Mouse (Mus musculus) cerebellum, adult 11 months (tissue): ENCODE measurements around the gene Ror2.
A peak's percentile ranks its signal among the peaks of the same experiment; 100 is the strongest.

Experiments
- DNase-seq: peaks from one replicate; pipeline ENCODE4 v3.0.0; 2022

Gene Ror2

GRCm38 (mm10) chr13:53119586-53120426, 166.1 kb downstream of the Ror2 start:
- DNase-seq: peak; percentile 41

- DNase-seq: no peak
These were observed 167.5 kb downstream of the Ror2 start for GRCm38 (mm10) chr13:53118398-53118797.

DNA sequence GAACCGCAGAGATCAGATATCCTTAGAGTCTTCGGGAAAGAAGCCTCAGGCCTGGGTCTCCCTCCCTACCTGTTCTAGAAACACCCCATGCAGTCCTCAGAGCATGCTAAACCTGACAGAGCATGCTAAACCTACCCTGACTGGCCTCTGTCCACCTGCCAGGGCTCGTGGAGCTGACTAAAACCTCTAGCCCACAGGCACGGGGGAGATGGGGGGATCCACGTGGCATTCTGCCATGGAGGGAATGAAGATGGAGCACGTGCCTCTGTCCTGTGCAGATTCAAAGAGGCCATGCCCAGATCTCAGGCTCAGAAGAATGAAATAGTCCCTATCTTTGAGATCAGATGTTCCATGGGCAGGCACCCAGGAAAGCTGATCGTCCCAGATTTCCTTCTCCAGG, 168.0 kb downstream of the Ror2 start:
- DNase-seq: no peak

DNA sequence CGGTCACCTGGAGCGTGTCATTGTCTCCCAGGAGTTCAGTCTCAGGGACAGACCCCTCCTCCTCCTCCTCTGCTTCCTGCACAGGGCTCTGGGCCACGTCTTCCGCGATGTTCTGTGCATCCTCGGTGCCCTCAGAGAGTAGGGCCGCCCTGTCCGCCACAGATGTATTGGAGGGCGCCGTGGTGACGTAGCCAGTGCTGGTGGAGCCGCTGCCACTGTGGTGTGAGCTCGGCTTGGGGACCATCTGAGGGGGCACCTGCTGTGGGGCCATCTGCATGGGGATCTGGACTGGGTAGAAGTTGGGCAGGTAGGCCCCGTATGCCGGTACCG, 175.7 kb downstream of the Ror2 start:
- no peak for DNase-seq

DNA sequence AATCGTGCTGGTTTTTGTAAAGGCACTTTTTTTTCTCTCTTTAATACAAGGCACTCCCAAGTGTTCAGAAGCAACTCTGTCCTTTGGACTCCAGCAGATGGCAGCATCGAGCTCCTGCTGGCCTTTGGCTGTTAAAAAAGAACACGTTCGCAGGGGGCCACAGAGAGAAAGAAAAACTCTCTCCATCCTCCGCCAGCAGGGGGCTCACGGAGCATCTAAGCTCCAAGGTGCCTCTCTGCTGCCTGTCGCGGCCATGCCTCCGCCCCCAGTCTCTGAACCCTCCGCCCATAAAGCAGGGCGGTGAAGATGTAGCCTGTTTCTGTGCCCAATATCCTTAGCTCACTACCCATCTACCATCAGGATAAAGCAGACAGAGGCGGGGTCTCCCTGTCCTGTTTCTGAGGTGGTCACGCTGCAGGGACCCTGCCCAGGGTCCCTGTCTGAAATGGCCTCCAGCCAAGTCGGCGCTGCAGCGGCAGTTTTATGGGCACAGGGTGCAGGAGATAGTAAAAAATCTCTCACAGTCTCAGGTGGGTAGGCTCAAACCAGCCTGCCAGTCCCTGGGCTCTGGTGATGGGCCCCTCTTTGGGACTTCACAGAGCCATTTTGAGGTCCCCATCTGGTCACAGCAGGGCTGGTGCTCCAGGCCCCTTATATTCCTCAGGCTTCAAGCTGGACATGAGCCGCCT, 176.2 kb downstream of the Ror2 start:
- peak; percentile 75 for DNase-seq

DNA sequence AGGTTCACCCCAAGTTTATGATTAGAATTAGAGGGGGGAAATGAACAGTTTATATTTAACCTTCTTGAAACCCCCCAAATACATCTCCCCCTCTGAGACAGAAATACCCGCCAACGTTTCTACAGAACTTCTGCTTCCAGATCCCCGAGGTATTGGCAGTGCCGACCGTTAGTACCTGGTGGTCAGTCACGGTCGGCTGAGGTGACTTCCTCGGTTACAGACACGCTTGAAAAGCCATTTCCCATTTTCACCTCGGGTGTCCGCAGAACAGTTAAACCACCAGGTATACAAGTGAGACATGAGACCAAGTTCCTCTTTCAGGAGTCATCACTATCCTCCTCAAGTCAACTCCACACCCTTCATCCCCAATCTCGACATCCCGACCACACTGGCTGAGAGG, 179.2 kb downstream of the Ror2 start:
- DNase-seq: no peak

- no peak for DNase-seq
These were observed 185.9 kb downstream of the Ror2 start for GRCm38 (mm10) chr13:53099771-53100682.

DNA sequence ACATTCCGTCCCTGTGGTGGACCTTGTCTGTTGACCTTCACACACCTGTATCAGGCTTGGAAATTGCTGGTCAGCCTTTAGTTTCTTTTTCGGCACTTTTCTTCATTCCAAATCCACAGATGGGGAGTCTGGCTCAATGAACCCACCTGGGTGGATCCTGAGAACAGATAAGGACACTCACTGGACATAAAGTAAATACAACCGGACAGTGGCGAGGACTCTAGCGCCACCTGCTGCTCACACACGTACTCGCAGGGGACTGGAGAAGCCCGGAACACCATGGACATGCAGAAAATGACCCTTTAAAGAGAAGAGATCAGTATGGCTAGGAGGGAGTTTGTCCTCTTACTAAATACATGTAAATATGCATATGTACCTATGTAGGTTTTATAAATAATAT, 189.3 kb downstream of the Ror2 start:
- peak; percentile 48 for DNase-seq

- no peak for DNase-seq
These were observed 190.7 kb downstream of the Ror2 start for GRCm38 (mm10) chr13:53095222-53095621.

DNA sequence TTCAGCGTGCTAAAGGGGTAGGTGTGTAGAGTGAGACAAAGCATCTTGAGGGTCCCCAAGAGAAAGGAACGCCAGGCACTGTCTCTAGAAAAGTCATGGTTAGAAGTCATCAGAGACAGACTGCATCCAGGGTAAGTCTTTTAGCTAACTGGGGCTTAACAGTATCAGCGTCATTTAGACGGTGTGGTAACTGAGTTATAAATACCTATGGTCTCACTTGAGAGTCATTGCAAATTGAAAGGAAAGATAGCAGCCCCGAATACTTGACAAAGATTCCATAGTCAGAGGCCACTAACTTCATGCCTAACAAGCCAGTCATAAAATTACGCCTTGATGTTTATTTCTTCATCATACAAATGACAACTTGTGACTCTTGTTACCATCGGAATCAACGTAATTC, 191.3 kb downstream of the Ror2 start:
- no peak for DNase-seq

DNA sequence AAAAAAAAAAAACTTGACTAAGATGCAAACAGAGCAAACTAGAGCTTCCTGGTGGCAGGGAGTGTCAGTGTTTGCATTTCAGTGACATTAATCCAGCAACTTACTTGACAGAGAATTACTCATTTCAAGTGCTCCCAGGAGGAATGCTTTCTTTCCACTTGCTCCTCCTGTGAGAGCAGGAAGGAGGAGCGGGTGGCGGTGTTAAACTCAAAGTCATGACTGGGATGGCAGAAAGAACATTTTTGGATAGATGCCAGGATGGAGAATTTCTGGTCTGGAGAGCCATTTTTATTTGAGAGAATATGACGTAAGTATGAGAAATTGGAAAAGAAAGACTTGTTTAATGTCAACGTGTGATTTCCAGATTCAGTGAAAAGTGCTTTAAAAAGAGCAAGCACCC, 192.5 kb downstream of the Ror2 start:
- no peak for DNase-seq

DNA sequence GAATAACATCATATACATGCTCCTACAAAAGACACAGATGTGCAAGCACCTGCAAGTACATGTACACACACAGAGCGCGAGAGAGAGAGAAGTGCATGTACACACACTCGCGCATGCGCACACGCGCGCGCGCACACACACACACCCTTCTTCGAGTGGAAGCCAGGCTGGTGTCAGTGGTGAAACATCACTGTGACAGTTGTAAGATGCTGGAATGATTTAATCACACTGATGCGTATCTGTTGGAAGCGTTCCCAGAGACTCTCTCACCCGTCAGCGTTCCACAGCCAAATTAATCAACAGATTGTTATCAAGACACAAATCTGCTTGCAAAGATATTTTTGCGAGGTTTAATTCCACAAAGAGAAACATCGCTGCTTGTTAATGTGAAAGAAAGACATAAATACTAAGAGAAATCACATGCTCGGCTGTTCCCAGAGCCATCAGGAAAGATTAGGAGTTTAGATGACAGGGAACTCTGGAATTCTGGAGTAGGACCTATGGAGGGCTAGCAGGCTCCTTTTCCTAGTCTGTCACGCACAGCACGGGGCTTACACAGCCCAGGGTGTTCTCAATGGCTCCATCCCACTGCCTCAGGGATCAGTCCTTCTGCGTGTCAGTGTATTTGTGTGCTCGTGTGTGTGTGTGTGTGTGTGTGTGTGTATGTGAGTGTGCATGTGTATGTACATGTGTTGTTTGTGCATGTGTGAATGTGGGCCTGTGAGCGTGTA, 199.2 kb downstream of the Ror2 start:
- DNase-seq: no peak

DNA sequence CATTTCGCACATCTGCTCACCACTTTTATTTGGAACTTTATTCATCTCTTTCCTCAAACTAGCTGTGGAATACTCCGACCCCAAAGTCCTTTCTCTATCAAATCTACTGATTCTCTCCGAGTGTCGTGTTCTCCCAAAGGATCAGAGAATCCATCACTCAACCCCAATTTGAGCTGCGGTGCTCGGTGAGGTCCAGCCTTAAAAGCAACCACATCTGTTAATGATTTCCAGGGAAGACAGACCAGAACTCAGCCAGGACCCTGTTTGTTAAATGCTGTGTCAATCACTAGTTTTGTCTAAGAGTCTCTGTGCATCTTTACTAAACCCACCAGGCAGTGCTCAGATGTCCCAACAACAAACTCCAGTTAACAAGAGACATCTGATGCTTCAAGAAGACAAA, 204.1 kb downstream of the Ror2 start:
- DNase-seq: no peak

DNA sequence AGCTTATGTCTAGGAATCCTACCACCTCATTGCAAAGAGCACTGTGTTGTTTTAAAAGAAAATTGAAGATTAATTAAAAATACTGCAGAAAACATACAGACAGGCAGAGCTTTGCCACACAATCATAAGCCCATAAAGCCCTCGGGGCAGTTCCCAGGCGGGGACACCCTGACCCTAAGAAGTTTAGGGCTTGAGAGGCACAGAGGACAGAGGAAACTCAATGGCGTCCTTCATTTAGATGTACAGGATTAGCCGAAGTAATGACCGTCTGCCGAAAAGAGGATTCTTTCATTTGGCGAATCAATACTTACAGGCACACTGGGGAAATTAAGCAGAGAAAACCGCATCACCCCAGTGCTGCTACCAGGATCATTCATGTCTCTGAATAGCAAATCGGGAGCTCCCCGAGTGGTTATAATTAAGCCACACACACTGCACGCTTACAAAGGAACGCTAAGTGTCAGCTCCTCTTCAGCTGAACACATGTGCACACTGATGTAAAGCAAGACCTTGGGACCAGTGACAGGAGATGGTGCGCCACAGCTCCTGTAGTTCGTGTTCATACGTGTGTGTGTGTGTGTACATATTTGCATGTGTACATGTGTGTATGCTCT, 208.1 kb downstream of the Ror2 start:
- DNase-seq: no peak

DNA sequence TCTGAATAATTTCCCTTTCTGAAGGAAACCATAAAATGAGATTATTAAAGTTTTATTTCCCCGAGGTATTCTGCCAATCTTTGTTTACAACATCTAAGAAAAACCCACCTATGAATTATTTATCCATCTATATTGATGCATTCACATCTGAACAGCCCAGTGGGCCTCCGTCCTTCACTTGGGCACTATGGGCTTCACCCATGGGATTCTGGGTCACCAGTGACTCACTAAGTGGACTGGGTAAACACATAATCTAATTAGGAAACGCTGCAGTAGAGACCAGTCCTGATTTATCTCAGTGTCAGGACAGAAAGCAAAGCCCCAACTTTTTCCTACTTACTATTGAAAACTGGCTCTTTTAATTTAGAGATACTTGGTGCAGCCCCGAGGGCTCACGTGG, 210.9 kb downstream of the Ror2 start:
- no peak for DNase-seq

DNA sequence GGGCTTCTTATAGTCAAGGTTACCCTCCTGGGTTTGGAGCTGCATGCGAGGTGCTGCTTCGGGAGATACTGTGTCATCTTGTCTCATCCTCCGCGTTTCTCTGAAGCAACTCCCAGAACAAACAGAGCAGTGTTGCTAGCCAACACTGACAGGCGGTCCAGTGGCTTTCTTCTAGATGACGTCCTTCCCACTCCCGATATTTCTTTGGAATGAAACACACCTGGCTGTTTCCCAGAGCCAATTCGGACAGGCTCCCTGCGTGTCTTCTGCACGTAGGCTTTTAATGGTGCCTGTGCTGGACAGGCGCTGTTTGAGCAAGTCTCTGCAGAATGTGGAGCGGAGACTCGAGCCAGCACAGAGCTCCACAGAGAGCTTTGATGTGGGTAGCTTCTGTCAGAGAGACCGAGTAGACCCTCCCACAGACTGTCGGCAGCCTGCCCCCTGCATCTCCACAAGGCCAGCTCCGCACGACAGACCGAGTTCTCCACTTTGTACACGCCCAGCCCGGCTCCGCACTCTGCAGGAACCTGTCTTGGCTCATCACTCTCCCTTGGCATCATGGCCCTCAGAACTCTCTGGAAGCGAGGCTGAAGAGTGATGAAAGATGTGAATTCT, 216.7 kb downstream of the Ror2 start:
- DNase-seq: no peak

- no peak for DNase-seq
These were observed 217.5 kb downstream of the Ror2 start for GRCm38 (mm10) chr13:53068461-53068860.

- no peak for DNase-seq
These were observed 218.0 kb downstream of the Ror2 start for GRCm38 (mm10) chr13:53067949-53068348.

- DNase-seq: no peak
These were observed 220.8 kb downstream of the Ror2 start for GRCm38 (mm10) chr13:53065122-53065521.

DNA sequence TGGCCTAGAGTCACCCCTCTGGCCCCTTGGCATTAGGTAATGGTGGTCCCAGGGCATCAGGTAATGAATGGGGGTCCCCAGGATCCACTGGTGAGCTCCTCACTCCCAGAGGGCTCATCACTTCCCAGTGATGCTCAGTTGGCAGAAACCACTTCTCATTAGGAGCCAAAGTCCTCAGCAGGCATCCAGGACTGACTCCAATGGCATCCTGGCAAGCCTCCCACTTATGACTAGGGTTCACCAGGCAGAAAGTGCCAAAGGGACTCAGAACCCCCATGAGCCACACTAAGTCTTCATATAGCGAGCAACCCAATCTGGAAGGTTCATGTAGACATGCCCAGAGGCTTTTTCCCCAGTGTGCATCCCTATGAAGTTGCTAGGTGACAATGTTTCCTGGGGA, 221.2 kb downstream of the Ror2 start:
- no peak for DNase-seq
